Mouse (Mus musculus): ENCODE data around the gene Mta3. TPM values are rescaled to one million over a fixed set of nuclear protein-coding genes. Genes with fewer than 3 reads are reported as not detected.

Mta3 gene
- polyA plus RNA-seq, 1 experiment from 2014 or later, result 38.6 TPM

GRCm38 (mm10) chr17:83777462-83778051, 71.6 kb downstream of the Mta3 start:
- ATAC-seq (ENCODE audit: low FRiP score, low TSS enrichment), result no peak
- no peaks in the 10 kb centered on the region for H3K9me3 ChIP-seq (ENCODE audit: control insufficient read depth, low read length)
- WGBS, result 91% methylated on average over 9 of the region's 9 CpGs

GRCm38 (mm10) chr17:83780228-83780627, 74.3 kb downstream of the Mta3 start:
- Histone ChIP-seq H3K9ac (ENCODE audit: low read depth, low read length) (no peak overlapping the region), H3K27ac (ENCODE audit: low read depth, low read length) (no peak overlapping the region), H3K4me2 (replicated peaks; ENCODE audit: low read depth, low read length) (no peak overlapping the region), H3K9me3 (ENCODE audit: control insufficient read depth, low read length) (no peaks in the 10 kb centered on the region), H3K27me3 (ENCODE audit: control insufficient read depth, insufficient read depth, low read length) (no peaks in the 10 kb centered on the region), H3K4me3 (ENCODE audit: low read length) (no peak overlapping the region), H3K4me1 (ENCODE audit: control insufficient read depth, insufficient read depth, low read length) (no peaks in the 10 kb centered on the region), H3K36me3 (ENCODE audit: control insufficient read depth, insufficient read depth, low read length) (no peaks in the 10 kb centered on the region; the same call in 1 of the 2 replicates)
- no peak for ATAC-seq (ENCODE audit: low FRiP score, low TSS enrichment)
- WGBS, result 87% methylated on average over 5 of the region's 5 CpGs

More at GRCm38 (mm10) chr17:83777462-83778051, 71.6 kb downstream of the Mta3 start:
- Histone ChIP-seq H3K27me3 (ENCODE audit: control insufficient read depth, insufficient read depth, low read length) (no peaks in the 10 kb centered on the region), H3K4me1 (ENCODE audit: control insufficient read depth, insufficient read depth, low read length) (0 out of 2 replicates have a peak, but pooled peaks cover 2% of the 10 kb centered on the region), H3K36me3 (ENCODE audit: control insufficient read depth, insufficient read depth, low read length) (no peaks in the 10 kb centered on the region; the same call in 1 of the 2 replicates), H3K4me2 (replicated peaks; ENCODE audit: low read depth, low read length) (no peak overlapping the region), H3K9ac (ENCODE audit: low read depth, low read length) (no peak overlapping the region), H3K4me3 (ENCODE audit: low read length) (no peak overlapping the region), H3K27ac (ENCODE audit: low read depth, low read length) (no peak overlapping the region)

- Histone ChIP-seq H3K9ac (ENCODE audit: low read depth, low read length) (no peak overlapping the region), H3K4me3 (ENCODE audit: low read length) (no peak overlapping the region), H3K36me3 (ENCODE audit: control insufficient read depth, insufficient read depth, low read length) (no peaks in the 10 kb centered on the region), H3K4me2 (replicated peaks; ENCODE audit: low read depth, low read length) (no peak overlapping the region), H3K27ac (ENCODE audit: low read depth, low read length) (no peak overlapping the region), H3K4me1 (ENCODE audit: control insufficient read depth, insufficient read depth, low read length) (no peaks in the 10 kb centered on the region), H3K9me3 (ENCODE audit: control insufficient read depth, low read length) (no peaks in the 10 kb centered on the region), H3K27me3 (ENCODE audit: control insufficient read depth, insufficient read depth, low read length) (no peaks in the 10 kb centered on the region)
- no peak for ATAC-seq (ENCODE audit: low FRiP score, low TSS enrichment)
- 90% methylated on average over 5 of the region's 5 CpGs for WGBS
These were observed 76.8 kb downstream of the Mta3 start for GRCm38 (mm10) chr17:83782740-83783139.

GRCm38 (mm10) chr17:83786418-83786817, 80.5 kb downstream of the Mta3 start:
- Histone ChIP-seq H3K27me3 (ENCODE audit: control insufficient read depth, insufficient read depth, low read length) (no peaks in the 10 kb centered on the region), H3K9ac (ENCODE audit: low read depth, low read length) (no peak overlapping the region), H3K4me2 (replicated peaks; ENCODE audit: low read depth, low read length) (no peak overlapping the region), H3K27ac (ENCODE audit: low read depth, low read length) (no peak overlapping the region), H3K9me3 (ENCODE audit: control insufficient read depth, low read length) (no peaks in the 10 kb centered on the region), H3K36me3 (ENCODE audit: control insufficient read depth, insufficient read depth, low read length) (peaks cover 2% of the 10 kb centered on the region; the same call in 1 of the 2 replicates), H3K4me1 (ENCODE audit: control insufficient read depth, insufficient read depth, low read length) (no peaks in the 10 kb centered on the region), H3K4me3 (ENCODE audit: low read length) (no peak overlapping the region)
- 93% methylated on average over 6 of the region's 6 CpGs for WGBS
- ATAC-seq (ENCODE audit: low FRiP score, low TSS enrichment), result no peak

GRCm38 (mm10) chr17:83790158-83790557, 84.2 kb downstream of the Mta3 start:
- Histone ChIP-seq H3K9ac (ENCODE audit: low read depth, low read length) (no peak overlapping the region), H3K9me3 (ENCODE audit: control insufficient read depth, low read length) (no peaks in the 10 kb centered on the region), H3K4me2 (replicated peaks; ENCODE audit: low read depth, low read length) (no peak overlapping the region), H3K36me3 (ENCODE audit: control insufficient read depth, insufficient read depth, low read length) (peaks cover 10% of the 10 kb centered on the region; the same call in 1 of the 2 replicates), H3K27me3 (ENCODE audit: control insufficient read depth, insufficient read depth, low read length) (no peaks in the 10 kb centered on the region), H3K4me1 (ENCODE audit: control insufficient read depth, insufficient read depth, low read length) (no peaks in the 10 kb centered on the region), H3K4me3 (ENCODE audit: low read length) (no peak overlapping the region), H3K27ac (ENCODE audit: low read depth, low read length) (no peak overlapping the region)
- WGBS, result 70% methylated on average over 5 of the region's 5 CpGs
- ATAC-seq (ENCODE audit: low FRiP score, low TSS enrichment), result no peak

GRCm38 (mm10) chr17:83792388-83792787, 86.4 kb downstream of the Mta3 start:
- no peak overlapping the region for H3K27ac ChIP-seq (ENCODE audit: low read depth, low read length)
- no peak overlapping the region for H3K4me2 ChIP-seq (replicated peaks; ENCODE audit: low read depth, low read length)
- H3K27me3 ChIP-seq (ENCODE audit: control insufficient read depth, insufficient read depth, low read length), result no peaks in the 10 kb centered on the region
- H3K9me3 ChIP-seq (ENCODE audit: control insufficient read depth, low read length), result no peaks in the 10 kb centered on the region
- ATAC-seq (ENCODE audit: low FRiP score, low TSS enrichment), result no peak
- no peak overlapping the region for H3K4me3 ChIP-seq (ENCODE audit: low read length)
- WGBS, result 85% methylated on average over 23 of the region's 23 CpGs
- no peaks in the 10 kb centered on the region for H3K4me1 ChIP-seq (ENCODE audit: control insufficient read depth, insufficient read depth, low read length)
- no peak overlapping the region for H3K9ac ChIP-seq (ENCODE audit: low read depth, low read length)
- peaks cover 10% of the 10 kb centered on the region; the same call in 1 of the 2 replicates for H3K36me3 ChIP-seq (ENCODE audit: control insufficient read depth, insufficient read depth, low read length)

GRCm38 (mm10) chr17:83795121-83795520, 89.2 kb downstream of the Mta3 start:
- no peaks in the 10 kb centered on the region for H3K27me3 ChIP-seq (ENCODE audit: control insufficient read depth, insufficient read depth, low read length)
- peaks cover 10% of the 10 kb centered on the region; the same call in 1 of the 2 replicates for H3K36me3 ChIP-seq (ENCODE audit: control insufficient read depth, insufficient read depth, low read length)
- H3K27ac ChIP-seq (ENCODE audit: low read depth, low read length), result no peak overlapping the region
- no peak overlapping the region for H3K4me3 ChIP-seq (ENCODE audit: low read length)
- no peak for ATAC-seq (ENCODE audit: low FRiP score, low TSS enrichment)
- no peaks in the 10 kb centered on the region for H3K9me3 ChIP-seq (ENCODE audit: control insufficient read depth, low read length)
- no peak overlapping the region for H3K4me2 ChIP-seq (replicated peaks; ENCODE audit: low read depth, low read length)
- WGBS, result 96% methylated on average over 17 of the region's 17 CpGs
- H3K4me1 ChIP-seq (ENCODE audit: control insufficient read depth, insufficient read depth, low read length), result no peaks in the 10 kb centered on the region
- H3K9ac ChIP-seq (ENCODE audit: low read depth, low read length), result no peak overlapping the region

GRCm38 (mm10) chr17:83799506-83800050, 93.6 kb downstream of the Mta3 start:
- Histone ChIP-seq H3K27me3 (ENCODE audit: control insufficient read depth, insufficient read depth, low read length) (no peaks in the 10 kb centered on the region), H3K9me3 (ENCODE audit: control insufficient read depth, low read length) (no peaks in the 10 kb centered on the region), H3K4me3 (ENCODE audit: low read length) (no peak overlapping the region), H3K9ac (ENCODE audit: low read depth, low read length) (no peak overlapping the region), H3K4me2 (replicated peaks; ENCODE audit: low read depth, low read length) (no peak overlapping the region), H3K4me1 (ENCODE audit: control insufficient read depth, insufficient read depth, low read length) (no peaks in the 10 kb centered on the region), H3K36me3 (ENCODE audit: control insufficient read depth, insufficient read depth, low read length) (no peaks in the 10 kb centered on the region; the same call in 1 of the 2 replicates), H3K27ac (ENCODE audit: low read depth, low read length) (no peak overlapping the region)
- ATAC-seq (ENCODE audit: low FRiP score, low TSS enrichment), result no peak
- WGBS, result 94% methylated on average over 11 of the region's 11 CpGs

- Histone ChIP-seq H3K9me3 (ENCODE audit: control insufficient read depth, low read length) (no peaks in the 10 kb centered on the region), H3K27me3 (ENCODE audit: control insufficient read depth, insufficient read depth, low read length) (no peaks in the 10 kb centered on the region), H3K4me3 (ENCODE audit: low read length) (no peak overlapping the region), H3K4me1 (ENCODE audit: control insufficient read depth, insufficient read depth, low read length) (no peaks in the 10 kb centered on the region), H3K9ac (ENCODE audit: low read depth, low read length) (no peak overlapping the region), H3K27ac (ENCODE audit: low read depth, low read length) (no peak overlapping the region), H3K4me2 (replicated peaks; ENCODE audit: low read depth, low read length) (no peak overlapping the region), H3K36me3 (ENCODE audit: control insufficient read depth, insufficient read depth, low read length) (no peaks in the 10 kb centered on the region; the same call in 1 of the 2 replicates)
- whole genome bisulfite sequencing, result 84% methylated on average over 9 of the region's 9 CpGs
- ATAC-seq (ENCODE audit: low FRiP score, low TSS enrichment), result no peak
These were observed 98.0 kb downstream of the Mta3 start for GRCm38 (mm10) chr17:83803987-83804386.
